ENCODE assay signal across 10 mouse cellular contexts in the genomic region with DNA sequence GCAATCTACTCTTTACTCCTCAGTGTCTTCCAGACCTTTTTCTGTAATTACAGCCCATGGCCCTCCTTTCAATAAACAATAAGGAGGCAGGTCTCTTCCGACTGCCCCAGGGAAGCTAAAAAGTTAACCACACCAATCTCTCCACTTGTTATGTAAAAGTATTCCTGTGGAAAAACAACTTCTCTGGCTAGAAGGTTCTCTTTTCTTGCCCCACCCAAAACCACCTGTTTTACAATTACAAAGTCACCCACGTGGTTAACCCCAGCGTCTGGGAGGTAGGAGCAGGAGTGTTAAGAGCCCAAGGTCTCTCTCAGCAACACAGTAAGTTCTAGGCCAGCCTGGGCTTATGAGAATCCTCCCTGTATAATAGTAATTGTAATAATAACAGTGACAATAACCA.
"Had no signal": no experiment of that assay in that cellular context is flagged by ENCODE, and none has a peak within 500 bp of the region (broad histone marks: within the 10 kb centered on the region; RNA-seq: fewer than 3 reads in every experiment).

No protein-coding gene starts in this region.

- H3K4me3 ChIP-seq: left cerebral cortex, adult 2 months; limb, embryonic 10.5 days; midbrain, embryonic 10.5 days; neural tube, embryonic 12.5 days had no signal

- H3K4me1 ChIP-seq: neural tube, embryonic 12.5 days had no signal

- H3K27me3 ChIP-seq: neural tube, embryonic 12.5 days had no signal

- H3K9me3 ChIP-seq: limb, embryonic 10.5 days; midbrain, embryonic 10.5 days; neural tube, embryonic 12.5 days had no signal

- H3K4me2 ChIP-seq: neural tube, embryonic 12.5 days had no signal

- DNase-seq: kidney, postnatal 25 days; lung, adult 2 months; lung, postnatal 36 days; midbrain, embryonic 14.5 days; thymus, adult 18-20 months; thymus, postnatal 25 days had no signal
